9 mouse cellular contexts compared by ENCODE assay signal in the genomic region with DNA sequence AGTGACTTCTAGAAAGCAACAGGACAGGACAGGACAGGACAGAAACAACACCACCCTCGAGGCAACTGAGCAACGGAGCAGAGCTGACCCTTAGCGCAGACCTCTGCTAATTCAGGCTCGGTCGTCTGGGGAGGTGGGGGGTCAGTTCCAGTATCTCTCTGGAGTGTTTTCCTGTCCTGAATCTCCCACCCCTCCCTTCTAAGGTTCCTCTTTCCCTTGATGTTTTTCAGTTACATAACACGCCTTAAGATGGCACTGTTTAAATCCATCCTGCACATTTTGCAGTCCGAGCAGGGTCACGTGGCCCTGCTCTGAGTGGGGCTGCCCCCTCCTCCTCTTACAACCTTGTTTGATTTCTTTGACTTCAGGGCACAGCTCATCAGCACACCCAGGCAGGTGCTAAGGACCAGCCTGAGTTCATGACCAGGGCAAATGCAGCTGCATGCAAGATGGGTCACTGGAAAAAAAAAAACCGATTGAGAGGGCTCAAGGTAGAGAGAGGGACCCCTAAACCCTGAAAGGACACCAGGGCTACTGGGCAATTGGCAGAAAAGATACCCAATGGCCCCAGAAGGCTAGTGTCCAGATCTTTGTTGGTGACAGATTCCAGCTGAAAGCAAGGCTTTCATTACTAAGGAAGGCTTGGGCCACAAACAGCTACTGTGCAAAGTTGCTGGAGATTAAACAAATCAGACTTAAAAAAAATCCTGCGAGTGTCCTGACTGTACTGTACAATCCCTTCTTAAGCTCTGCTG. TPM values are rescaled to one million over a fixed set of nuclear protein-coding genes. Genes with fewer than 3 reads are reported as not detected.
A peak's percentile ranks its signal among the peaks of the same experiment; 100 is the strongest.
DNase-seq lines count a peak whose midpoint lies in the region; ATAC-seq lines count a peak whose summit lies in the region.
"Had no signal": no experiment of that assay in that cellular context is flagged by ENCODE, and none has a peak within 500 bp of the region (broad histone marks: within the 10 kb centered on the region; RNA-seq: fewer than 3 reads in every experiment).

No protein-coding gene starts in this region.

- H3K4me1 ChIP-seq in intestine, embryonic 14.5 days (replicated peaks; ENCODE audit: control insufficient read depth, insufficient read depth, low read length): peaks cover 28% of the 10 kb centered on the region
- H3K4me1 ChIP-seq in intestine, embryonic 16.5 days (ENCODE audit: control insufficient read depth, insufficient read depth, low read length): peaks cover 34% of the 10 kb centered on the region
- peaks cover 61% of the 10 kb centered on the region for H3K4me1 ChIP-seq in forebrain, embryonic 13.5 days
- peaks cover 58% of the 10 kb centered on the region for H3K4me1 ChIP-seq in midbrain, embryonic 15.5 days

- H3K27me3 ChIP-seq in intestine, embryonic 14.5 days (replicated peaks; ENCODE audit: control insufficient read depth, insufficient read depth, low read length): peaks cover 73% of the 10 kb centered on the region
- H3K27me3 ChIP-seq in intestine, embryonic 16.5 days (replicated peaks; ENCODE audit: control insufficient read depth, insufficient read depth, low read length): peaks cover 97% of the 10 kb centered on the region
- H3K27me3 ChIP-seq in forebrain, embryonic 13.5 days: peaks cover 97% of the 10 kb centered on the region
- peaks cover 28% of the 10 kb centered on the region for H3K27me3 ChIP-seq in midbrain, embryonic 15.5 days (replicated peaks)

- H3K4me3 ChIP-seq in intestine, embryonic 14.5 days (ENCODE audit: low read depth, low read length): peak overlapping the region; percentile 52; the same call in 1 of the 2 replicates
- H3K4me3 ChIP-seq in intestine, embryonic 16.5 days (ENCODE audit: low read length): no peak overlapping the region; the same call in 1 of the 2 replicates
- H3K4me3 ChIP-seq in forebrain, embryonic 13.5 days: peak overlapping the region; percentile 67
- peak overlapping the region; percentile 76 for H3K4me3 ChIP-seq in midbrain, embryonic 15.5 days

- no peak overlapping the region for H3K9ac ChIP-seq in intestine, embryonic 14.5 days (ENCODE audit: low read length)
- no peak overlapping the region for H3K9ac ChIP-seq in intestine, embryonic 16.5 days (ENCODE audit: low read depth, low read length)
- peak overlapping the region; percentile 82 for H3K9ac ChIP-seq in forebrain, embryonic 13.5 days
- peak overlapping the region; percentile 65 for H3K9ac ChIP-seq in midbrain, embryonic 15.5 days
- H3K9ac ChIP-seq: liver, embryonic 15.5 days had no signal

- no peak overlapping the region for H3K27ac ChIP-seq in intestine, embryonic 14.5 days (ENCODE audit: low read depth)
- no peak overlapping the region for H3K27ac ChIP-seq in intestine, embryonic 16.5 days (ENCODE audit: low read length)
- no peak overlapping the region for H3K27ac ChIP-seq in forebrain, embryonic 13.5 days
- no peak overlapping the region for H3K27ac ChIP-seq in midbrain, embryonic 15.5 days
- H3K27ac ChIP-seq: liver, embryonic 15.5 days had no signal

- 5% methylated on average over 10 of the region's 10 CpGs for WGBS in intestine, embryonic 14.5 days
- WGBS in intestine, embryonic 16.5 days: 4% methylated on average over 10 of the region's 10 CpGs
- WGBS in forebrain, embryonic 13.5 days: 5% methylated on average over 10 of the region's 10 CpGs
- 6% methylated on average over 10 of the region's 10 CpGs for WGBS in midbrain, embryonic 15.5 days

- no peaks in the 10 kb centered on the region for H3K36me3 ChIP-seq in intestine, embryonic 14.5 days (ENCODE audit: control insufficient read depth, insufficient read depth, low read length)
- no peaks in the 10 kb centered on the region for H3K36me3 ChIP-seq in intestine, embryonic 16.5 days (ENCODE audit: control insufficient read depth, insufficient read depth, low read length)
- no peaks in the 10 kb centered on the region for H3K36me3 ChIP-seq in forebrain, embryonic 13.5 days (ENCODE audit: poor library complexity, severe bottlenecking)
- H3K36me3 ChIP-seq in midbrain, embryonic 15.5 days (replicated peaks): no peaks in the 10 kb centered on the region
- H3K36me3 ChIP-seq: liver, embryonic 15.5 days had no signal

- peak; percentile 65 for DNase-seq in intestine, embryonic 14.5 days (ENCODE audit: low spot score)
- DNase-seq in brain, adult 2 months (ENCODE audit: low read depth, low spot score): peak; percentile 91
- no peak for DNase-seq in spleen, postnatal 14 days (ENCODE audit: low spot score in 2 of 2)
- no peak for DNase-seq in ovary, postnatal 14 days (ENCODE audit: low spot score)
- no peak for DNase-seq in adrenal gland, postnatal 36 days

- no peak for ATAC-seq in intestine, embryonic 14.5 days (replicated peaks; ENCODE audit: low FRiP score, low TSS enrichment, low read depth)
- ATAC-seq in intestine, embryonic 16.5 days: no peak
- no peak for ATAC-seq in forebrain, embryonic 13.5 days
- no peak for ATAC-seq in midbrain, embryonic 15.5 days (replicated peaks)

- no peaks in the 10 kb centered on the region for H3K9me3 ChIP-seq in intestine, embryonic 14.5 days (ENCODE audit: control insufficient read depth, low read length)
- no peaks in the 10 kb centered on the region for H3K9me3 ChIP-seq in intestine, embryonic 16.5 days (ENCODE audit: control insufficient read depth, low read length)
- H3K9me3 ChIP-seq in forebrain, embryonic 13.5 days (replicated peaks): no peaks in the 10 kb centered on the region
- no peaks in the 10 kb centered on the region for H3K9me3 ChIP-seq in midbrain, embryonic 15.5 days
- H3K9me3 ChIP-seq: liver, embryonic 15.5 days had no signal

- H3K4me2 ChIP-seq in intestine, embryonic 14.5 days (ENCODE audit: low read length): peak overlapping the region; percentile 99; the same call in 1 of the 2 replicates
- H3K4me2 ChIP-seq in intestine, embryonic 16.5 days (ENCODE audit: low read depth, low read length): no peak overlapping the region
- H3K4me2 ChIP-seq in forebrain, embryonic 13.5 days: peak overlapping the region; percentile 100
- peak overlapping the region; percentile 98 for H3K4me2 ChIP-seq in midbrain, embryonic 15.5 days

RNA-seq across cellular contexts. Expression of gene Nptx1, which starts 1.6 kb away (rescaled TPM):
- 1.3 and 2.4 TPM in 2 replicates for polyA plus RNA-seq in intestine, embryonic 14.5 days (2014; fragmentation: Nextera tagmentation; extraction: Ambion mirVana)
- 0.56 and 0.65 TPM in 2 replicates for polyA plus RNA-seq in intestine, embryonic 16.5 days (2015; fragmentation: Nextera tagmentation; extraction: Ambion mirVana)
- polyA plus RNA-seq in forebrain, embryonic 13.5 days (2015; fragmentation: Nextera tagmentation; extraction: Ambion mirVana): 4.1 and 4.7 TPM in 2 replicates
- polyA plus RNA-seq in midbrain, embryonic 15.5 days (2015; fragmentation: Nextera tagmentation; extraction: Ambion mirVana): 13.6 and 13.7 TPM in 2 replicates
- 1 to 10 TPM; 2.1 to 8.3 TPM for total RNA-seq in adrenal gland, postnatal 36 days (2021)
- polyA plus RNA-seq: liver, embryonic 15.5 days had no signal

RNA-seq across cellular contexts. Expression of gene Endov, which starts 54.8 kb away (rescaled TPM):
- polyA plus RNA-seq in intestine, embryonic 14.5 days (2014; fragmentation: Nextera tagmentation; extraction: Ambion mirVana): 15.3 and 15.8 TPM in 2 replicates
- polyA plus RNA-seq in intestine, embryonic 16.5 days (2015; fragmentation: Nextera tagmentation; extraction: Ambion mirVana): 15.1 and 15.2 TPM in 2 replicates
- 18.7 TPM in 2 replicates for polyA plus RNA-seq in forebrain, embryonic 13.5 days (2015; fragmentation: Nextera tagmentation; extraction: Ambion mirVana)
- 20.7 and 22.2 TPM in 2 replicates for polyA plus RNA-seq in midbrain, embryonic 15.5 days (2015; fragmentation: Nextera tagmentation; extraction: Ambion mirVana)
- 10 to 100 TPM; 16.6 to 17.3 TPM for total RNA-seq in adrenal gland, postnatal 36 days (2021)

RNA-seq across cellular contexts. Expression of gene Rptor, which starts 56.8 kb away (rescaled TPM):
- 11.2 and 12.9 TPM in 2 replicates for polyA plus RNA-seq in intestine, embryonic 14.5 days (2014; fragmentation: Nextera tagmentation; extraction: Ambion mirVana)
- 5.2 and 5.9 TPM in 2 replicates for polyA plus RNA-seq in intestine, embryonic 16.5 days (2015; fragmentation: Nextera tagmentation; extraction: Ambion mirVana)
- polyA plus RNA-seq in forebrain, embryonic 13.5 days (2015; fragmentation: Nextera tagmentation; extraction: Ambion mirVana): 9.2 and 10.2 TPM in 2 replicates
- 13.1 and 14.6 TPM in 2 replicates for polyA plus RNA-seq in midbrain, embryonic 15.5 days (2015; fragmentation: Nextera tagmentation; extraction: Ambion mirVana)
- 10 to 100 TPM; 50.0 to 51.9 TPM for total RNA-seq in adrenal gland, postnatal 36 days (2021)

Comparison
In these comparisons a context has a peak if more than half of its experiments do, and no peak if none do; other contexts are left out.
1. DNase-seq: peak in intestine, embryonic 14.5 days (single experiment) and brain, adult 2 months (single experiment); none in spleen, postnatal 14 days (0 of 2), ovary, postnatal 14 days (single experiment) and adrenal gland, postnatal 36 days (0 of 2).
2. H3K9ac ChIP-seq: peak in forebrain, embryonic 13.5 days (single experiment) and midbrain, embryonic 15.5 days (single experiment); none in intestine, embryonic 14.5 days (single experiment) and intestine, embryonic 16.5 days (single experiment).